Mouse (Mus musculus) ES-Bruce4 (cell line): ENCODE data around the gene Abca7.

Source experiments
- CTCF ChIP-seq: IDR thresholded peaks from one replicate; pipeline ENCODE4 v1.8.1; 2011; ENCODE audit warnings: low read depth, low read length
- EP300 ChIP-seq: IDR thresholded peaks from 2 replicates; pipeline ENCODE4 v1.6.1; 2011; ENCODE audit warnings: low read depth, low read length; ENCODE audit not compliant: insufficient read depth

DNA sequence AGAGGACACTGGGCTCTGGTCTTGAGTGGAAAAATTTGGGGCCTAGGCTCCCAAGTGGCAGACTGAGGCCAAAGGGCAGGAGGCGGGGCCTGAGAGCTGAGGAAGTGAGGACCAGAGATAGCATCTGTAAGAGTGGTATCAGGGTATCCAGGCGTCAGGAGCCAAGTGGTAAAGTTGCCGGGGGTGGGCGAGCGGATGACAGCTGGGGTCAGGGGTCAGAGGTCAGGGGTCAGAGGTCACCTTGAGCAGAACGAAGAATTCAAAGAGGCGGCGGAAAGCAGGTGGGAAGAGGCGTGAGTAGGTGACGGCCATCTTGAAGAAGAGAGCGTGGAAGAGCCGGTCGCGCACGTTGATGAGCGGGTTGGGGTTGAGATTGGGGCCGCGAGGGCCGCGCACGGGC, 12.6 kb upstream of the Abca7 start:
- TF ChIP-seq CTCF: no peak
- TF ChIP-seq EP300: no peak
